In genomic region chr11:110692824-110693223, GRCm38 (mm10) we compare ENCODE assay signal across 25 mouse cellular contexts.
DNase-seq lines count a peak whose midpoint lies in the region; ATAC-seq and TF ChIP-seq lines count a peak whose summit lies in the region.
"Had no signal": no experiment of that assay in that cellular context is flagged by ENCODE, and none has a peak within 500 bp of the region (broad histone marks: within the 10 kb centered on the region; RNA-seq: fewer than 3 reads in every experiment).

No protein-coding gene starts in this region.

- no peak overlapping the region for H3K27ac ChIP-seq in liver, embryonic 11.5 days (ENCODE audit: low read depth, low read length)
- peak overlapping the region; percentile 4; the same call in 1 of the 2 replicates for H3K27ac ChIP-seq in bone marrow macrophage, adult 2 months (ENCODE audit: insufficient read depth, low read depth, low read length)
- H3K27ac ChIP-seq: embryonic facial prominence, embryonic 15.5 days; forebrain, embryonic 10.5 days; gastrocnemius, adult 2 months; heart, embryonic 10.5 days; hindbrain, embryonic 12.5 days had no signal

- no peak for TF ChIP-seq CTCF in bone marrow macrophage, adult 2 months (IDR thresholded peaks at IDR 0.05; ENCODE audit: low read depth, low read length)

- H3K36me3 ChIP-seq in liver, embryonic 11.5 days (ENCODE audit: control insufficient read depth, insufficient read depth, low read length): no peaks in the 10 kb centered on the region
- H3K36me3 ChIP-seq: embryonic facial prominence, embryonic 15.5 days; forebrain, embryonic 10.5 days; heart, embryonic 10.5 days; hindbrain, embryonic 12.5 days had no signal

- no peaks in the 10 kb centered on the region for H3K4me1 ChIP-seq in liver, embryonic 11.5 days (replicated peaks; ENCODE audit: control insufficient read depth, insufficient read depth, low read length)
- H3K4me1 ChIP-seq in bone marrow macrophage, adult 2 months (ENCODE audit: control insufficient read depth, insufficient read depth, low read length): peaks cover 35% of the 10 kb centered on the region
- H3K4me1 ChIP-seq: embryonic facial prominence, embryonic 15.5 days; forebrain, embryonic 10.5 days; hindbrain, embryonic 12.5 days had no signal

- 72% methylated on average over 4 of the region's 4 CpGs for WGBS in liver, embryonic 11.5 days

- no peak overlapping the region for H3K4me2 ChIP-seq in liver, embryonic 11.5 days
- H3K4me2 ChIP-seq: embryonic facial prominence, embryonic 15.5 days; hindbrain, embryonic 12.5 days had no signal

- no peak for TF ChIP-seq POLR2A in bone marrow macrophage, adult 2 months (IDR thresholded peaks at IDR 0.05; ENCODE audit: borderline replicate concordance, low read depth, low read length)

- no peak overlapping the region for H3K9ac ChIP-seq in liver, embryonic 11.5 days (ENCODE audit: low read depth, low read length)
- H3K9ac ChIP-seq: embryonic facial prominence, embryonic 15.5 days; hindbrain, embryonic 12.5 days had no signal

- no peak overlapping the region for H3K4me3 ChIP-seq in liver, embryonic 11.5 days (ENCODE audit: low read depth, low read length)
- H3K4me3 ChIP-seq in bone marrow macrophage, adult 2 months (ENCODE audit: insufficient read depth, low read length): no peak overlapping the region
- H3K4me3 ChIP-seq: embryonic facial prominence, embryonic 15.5 days; erythroblast, embryonic 14.5 days; forebrain, embryonic 10.5 days; gastrocnemius, adult 2 months; heart, embryonic 10.5 days; hindbrain, embryonic 12.5 days had no signal

- no peak for ATAC-seq in liver, embryonic 11.5 days (replicated peaks; ENCODE audit: low FRiP score)
- peak; percentile 92 for ATAC-seq in megakaryocyte progenitor cell, adult 5-6 weeks (replicated peaks; ENCODE audit: poor library complexity)
- peak; percentile 67; the same call in 1 of the 2 replicates for ATAC-seq in neutrophil, adult 5-6 weeks (ENCODE audit: extremely low read depth, insufficient number of reproducible peaks, low FRiP score, poor library complexity, severe bottlenecking)
- ATAC-seq: forebrain, embryonic 14.5 days; hindbrain, embryonic 16.5 days had no signal

- H3K9me3 ChIP-seq in liver, embryonic 11.5 days (ENCODE audit: control insufficient read depth, low read length): no peaks in the 10 kb centered on the region
- H3K9me3 ChIP-seq: embryonic facial prominence, embryonic 15.5 days; forebrain, embryonic 10.5 days; heart, embryonic 10.5 days; hindbrain, embryonic 12.5 days had no signal

- H3K27me3 ChIP-seq in liver, embryonic 11.5 days (replicated peaks; ENCODE audit: control insufficient read depth, insufficient read depth, low read length): no peaks in the 10 kb centered on the region
- H3K27me3 ChIP-seq: CH12.LX; embryonic facial prominence, embryonic 15.5 days; hindbrain, embryonic 12.5 days had no signal

- DNase-seq in liver: peak; percentile 4
- no peak for DNase-seq in liver, embryonic 11.5 days (ENCODE audit: low spot score)
- no peak for DNase-seq in adrenal gland, postnatal 36 days
- DNase-seq in thymus, adult 18-20 months: no peak
- DNase-seq: adrenal gland, adult 8-10 months; cerebellum, adult 11-12 months; cerebellum, adult 9-10 months; cerebellum, postnatal 36 days; embryo, embryonic 11 days; gastrocnemius, adult 2 months; gastrocnemius, postnatal 25 days; heart, adult 11 months; heart, postnatal 10 days; heart, postnatal 4 days had no signal
